Mouse (Mus musculus) hematopoietic multipotent progenitor cell, adult 10-12 weeks (in vitro differentiated cells): ENCODE results near the gene Olfr1294. TPM values are rescaled to one million over a fixed set of nuclear protein-coding genes. Genes with fewer than 3 reads are reported as not detected.

ENCODE experiments used
- polyA plus RNA-seq: library from polyadenylated mRNA; stranded (reverse); fragments of >175 nt; gene quantifications from 2 replicates; pipeline ENCODE4 v1.2.3, GENCODE M21; 2012; ENCODE audit warnings: low replicate concordance

Olfr1294 gene
- not detected in 2 replicates for polyA plus RNA-seq

DNA sequence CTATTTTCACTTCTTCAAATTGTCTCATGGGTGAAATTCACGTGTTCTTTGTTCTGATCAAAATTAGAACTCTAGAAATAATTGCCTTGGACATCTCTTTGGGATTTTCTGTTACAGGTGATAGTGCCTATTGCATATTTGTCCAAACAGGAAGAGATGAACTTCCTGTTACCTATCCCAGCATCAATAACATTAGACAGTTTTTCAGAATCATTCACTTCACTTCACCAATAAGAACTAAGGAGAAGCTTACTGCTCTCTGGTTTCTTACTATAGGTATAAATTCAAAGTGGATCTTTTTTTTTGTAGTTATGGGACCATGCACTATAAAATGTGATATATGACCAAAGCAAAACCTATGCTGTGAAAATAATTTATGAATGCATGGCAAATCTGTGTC is at the start of gene Olfr1294:
Olfr1294 (minus strand) TSS at position 101 of the 400 bp plus-strand sequence.

DNA sequence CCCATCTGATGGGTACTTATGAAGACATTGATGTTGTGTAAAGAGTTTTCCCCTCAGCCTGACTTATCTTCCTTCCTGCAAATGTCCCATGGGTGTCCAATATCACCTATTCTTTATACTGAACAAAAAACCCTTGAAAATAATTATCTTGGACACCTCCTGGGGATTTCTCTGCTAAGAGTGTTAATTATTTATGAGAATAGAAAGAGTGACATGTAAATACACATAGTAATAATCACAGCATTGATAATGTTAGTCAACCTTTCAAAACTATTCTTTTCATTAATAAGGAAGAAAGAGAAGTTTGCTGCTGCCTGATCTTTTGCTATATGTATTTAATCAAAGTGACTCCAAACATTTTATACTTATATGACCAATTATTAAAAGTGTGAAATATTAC is 29.5 kb upstream of the Olfr1294 start, which contains the start of gene Olfr1295:
Olfr1295 (minus strand) TSS at position 101 of the 400 bp plus-strand sequence.

DNA sequence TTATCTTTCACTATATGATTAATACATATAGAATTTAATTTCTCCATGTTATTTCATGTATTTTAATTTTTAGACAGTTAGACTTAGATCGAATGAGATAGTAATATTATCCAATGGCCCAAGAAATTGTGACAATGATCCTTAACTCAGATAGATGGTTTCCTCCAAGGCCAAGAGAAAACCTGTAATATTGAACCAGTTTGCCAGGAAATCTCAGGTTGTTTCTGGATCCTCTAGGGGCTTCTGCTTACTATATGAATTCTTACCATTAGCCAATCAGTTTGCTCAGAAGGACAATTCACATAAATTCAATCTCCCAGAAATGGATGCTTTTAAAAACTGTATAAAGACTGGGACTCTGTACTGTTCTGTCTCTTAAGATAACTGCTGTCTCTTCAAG is 15.2 kb downstream of the Olfr1294 start, which contains the start of gene Olfr1293-ps:
Olfr1293-ps (plus strand) TSS at position 301 of the 400 bp plus-strand sequence.

DNA sequence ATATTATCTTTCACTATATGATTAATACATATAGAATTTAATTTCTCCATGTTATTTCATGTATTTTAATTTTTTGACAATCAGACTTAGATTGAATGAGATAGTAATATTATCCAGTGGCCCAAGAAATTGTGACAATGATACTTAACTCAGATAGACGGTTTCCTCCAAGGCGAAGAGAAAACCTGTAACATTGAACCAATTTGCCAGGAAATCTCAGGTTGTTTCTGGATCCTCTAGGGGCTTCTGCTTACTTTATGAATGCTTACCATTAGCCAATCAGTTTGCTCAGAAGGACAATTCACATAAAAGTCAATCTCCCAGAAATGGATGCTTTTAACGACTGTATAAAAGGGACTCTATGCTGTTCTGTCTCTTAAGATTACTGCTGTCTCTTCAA is 43.2 kb downstream of the Olfr1294 start, which contains the start of gene Olfr1291-ps1:
Olfr1291-ps1 (plus strand) TSS at position 301 of the 400 bp plus-strand sequence.

DNA sequence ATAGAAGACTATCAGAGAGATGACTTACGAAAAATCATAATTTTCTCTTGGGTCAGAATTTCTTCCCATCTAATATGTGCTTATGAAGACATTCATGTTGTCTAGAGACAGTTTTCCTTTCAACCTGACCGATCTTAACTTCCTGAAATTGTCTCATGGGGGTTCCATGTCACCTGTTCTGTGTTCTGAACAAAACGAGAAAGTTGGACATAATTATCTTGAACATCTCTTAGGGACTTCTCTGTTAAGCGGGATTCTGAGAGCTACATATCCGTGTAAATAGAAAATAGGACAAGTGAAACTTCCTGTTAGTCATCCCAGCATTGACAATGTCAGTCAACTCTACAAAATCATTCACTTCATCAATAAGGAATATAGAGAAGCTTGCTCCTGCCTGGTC is 46.4 kb downstream of the Olfr1294 start, which contains the start of gene Olfr1290:
Olfr1290 (minus strand) TSS at position 101 of the 400 bp plus-strand sequence.

Other genes starting within 250 kb of the Olfr1294 start
- gene Olfr1279, start 239.7 kb downstream of the Olfr1294 start, polyA plus RNA-seq = not detected in 2 replicates
- gene Olfr1280, start 226.3 kb downstream of the Olfr1294 start, polyA plus RNA-seq = not detected in 2 replicates
- gene Olfr1281, start 213.8 kb downstream of the Olfr1294 start, polyA plus RNA-seq = not detected in 2 replicates
- gene Olfr1282, start 204.2 kb downstream of the Olfr1294 start, polyA plus RNA-seq = not detected in 2 replicates
- not detected in 2 replicates for gene Olfr1283, start 173.5 kb downstream of the Olfr1294 start, polyA plus RNA-seq
- gene Olfr1284, start 164.8 kb downstream of the Olfr1294 start, polyA plus RNA-seq = not detected in 2 replicates
- gene Olfr1286, start 117.2 kb downstream of the Olfr1294 start, polyA plus RNA-seq = not detected in 2 replicates
- gene Olfr1287, start 91.1 kb downstream of the Olfr1294 start, polyA plus RNA-seq = 0.21 TPM in 1 of 2 replicates, not detected in the other
- not detected in 2 replicates for gene Olfr1288, start 66.2 kb downstream of the Olfr1294 start, polyA plus RNA-seq
- gene Olfr1289, start 59.5 kb downstream of the Olfr1294 start, polyA plus RNA-seq = not detected in 2 replicates
- gene Olfr1290, start 46.5 kb downstream of the Olfr1294 start, polyA plus RNA-seq = not detected in 2 replicates
- gene Olfr1291-ps1, start 43.1 kb downstream of the Olfr1294 start, polyA plus RNA-seq = not detected in 2 replicates
- gene Olfr1293-ps, start 15.1 kb downstream of the Olfr1294 start, polyA plus RNA-seq = not detected in 2 replicates
- not detected in 2 replicates for gene Olfr1295, start 29.4 kb upstream of the Olfr1294 start, polyA plus RNA-seq
- gene Olfr1297, start 86.2 kb upstream of the Olfr1294 start, polyA plus RNA-seq = not detected in 2 replicates
- not detected in 2 replicates for gene Olfr1298, start 108.9 kb upstream of the Olfr1294 start, polyA plus RNA-seq
- gene Olfr1299, start 121.1 kb upstream of the Olfr1294 start, polyA plus RNA-seq = not detected in 2 replicates
- not detected in 2 replicates for gene Olfr1301, start 210.7 kb upstream of the Olfr1294 start, polyA plus RNA-seq
- not detected in 2 replicates for gene Olfr1302, start 237.1 kb upstream of the Olfr1294 start, polyA plus RNA-seq